Mouse (Mus musculus): Measurements from ENCODE around the gene Ada. TPM values are rescaled to one million over a fixed set of nuclear protein-coding genes. Genes with fewer than 3 reads are reported as not detected.

Gene Ada
- polyA plus RNA-seq, 1 experiment, result 414 TPM

GRCm38 (mm10) chr2:163711368-163711868 lies 38.6 kb downstream of the Ada start:
- WGBS, result 89% methylated on average over 8 of the region's 8 CpGs
- H3K27ac ChIP-seq (ENCODE audit: insufficient read depth, low read depth, low read length), result peak overlapping the region; percentile 43; the same call in 1 of the 2 replicates
- H3K36me3 ChIP-seq (ENCODE audit: control insufficient read depth, insufficient read depth, low read length), result no peaks in the 10 kb centered on the region; the same call in 1 of the 2 replicates
- no peaks in the 10 kb centered on the region for H3K27me3 ChIP-seq (ENCODE audit: control insufficient read depth, insufficient read depth, low read length)
- no peak for TF ChIP-seq POLR2A (IDR thresholded peaks at IDR 0.05; ENCODE audit: low read depth, low read length)
- TF ChIP-seq CTCF (IDR thresholded peaks at IDR 0.05; ENCODE audit: extremely low read depth, insufficient read length, insufficient replicate concordance, low read depth, low read length), result no peak
- H3K4me3 ChIP-seq (ENCODE audit: low read depth, low read length), result no peak overlapping the region
- peaks cover 20% of the 10 kb centered on the region for H3K4me1 ChIP-seq (ENCODE audit: control insufficient read depth, insufficient read depth, insufficient read length, low read length)

DNA sequence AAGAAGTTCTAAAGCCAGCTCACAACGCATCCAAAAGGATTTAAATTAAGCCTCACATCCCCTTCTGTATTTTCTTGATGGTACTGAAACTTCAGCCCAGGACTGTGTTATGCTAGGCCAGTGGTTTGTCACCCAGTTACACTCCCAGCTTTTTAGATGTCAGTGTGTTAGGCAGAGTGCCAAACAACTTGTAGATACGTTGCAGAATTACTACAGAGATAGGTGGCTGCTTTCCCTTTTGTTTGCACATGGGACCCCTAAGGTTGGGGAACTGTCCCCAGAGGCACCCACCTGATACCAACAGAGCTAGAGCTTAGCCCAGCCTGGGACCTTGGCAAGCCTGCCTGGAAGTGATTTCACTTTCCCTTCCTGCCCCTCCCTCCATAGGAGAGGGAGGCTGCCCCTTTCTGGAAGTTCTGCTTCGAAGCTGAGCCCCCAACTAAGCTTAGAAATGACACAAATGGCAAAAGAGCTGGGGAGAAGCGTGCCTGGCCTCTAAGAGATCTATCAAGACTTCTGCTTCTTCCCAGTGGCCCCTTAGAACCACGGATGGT lies 39.4 kb downstream of the Ada start:
- H3K4me1 ChIP-seq (ENCODE audit: control insufficient read depth, insufficient read depth, insufficient read length, low read length), result peaks cover 15% of the 10 kb centered on the region
- TF ChIP-seq POLR2A (IDR thresholded peaks at IDR 0.05; ENCODE audit: low read depth, low read length) (no peak), CTCF (IDR thresholded peaks at IDR 0.05; ENCODE audit: extremely low read depth, insufficient read length, insufficient replicate concordance, low read depth, low read length) (no peak)
- peak overlapping the region; percentile 31; the same call in 1 of the 2 replicates for H3K27ac ChIP-seq (ENCODE audit: insufficient read depth, low read depth, low read length)
- 56% methylated on average over 5 of the region's 5 CpGs for WGBS
- no peak overlapping the region for H3K4me3 ChIP-seq (ENCODE audit: low read depth, low read length)
- H3K36me3 ChIP-seq (ENCODE audit: control insufficient read depth, insufficient read depth, low read length), result peaks cover 1% of the 10 kb centered on the region; the same call in 1 of the 2 replicates
- no peaks in the 10 kb centered on the region for H3K27me3 ChIP-seq (ENCODE audit: control insufficient read depth, insufficient read depth, low read length)

GRCm38 (mm10) chr2:163710000-163710399 lies 40.0 kb downstream of the Ada start:
- Histone ChIP-seq H3K36me3 (ENCODE audit: control insufficient read depth, insufficient read depth, low read length) (peaks cover 6% of the 10 kb centered on the region), H3K27me3 (ENCODE audit: control insufficient read depth, insufficient read depth, low read length) (no peaks in the 10 kb centered on the region), H3K4me3 (ENCODE audit: low read depth, low read length) (no peak overlapping the region), H3K4me1 (ENCODE audit: control insufficient read depth, insufficient read depth, insufficient read length, low read length) (peaks cover 12% of the 10 kb centered on the region), H3K27ac (ENCODE audit: insufficient read depth, low read depth, low read length) (no peak overlapping the region)
- WGBS, result 90% methylated on average over 9 of the region's 9 CpGs
- no peak for TF ChIP-seq CTCF (IDR thresholded peaks at IDR 0.05; ENCODE audit: extremely low read depth, insufficient read length, insufficient replicate concordance, low read depth, low read length)
- no peak for TF ChIP-seq POLR2A (IDR thresholded peaks at IDR 0.05; ENCODE audit: low read depth, low read length)

GRCm38 (mm10) chr2:163708763-163709250 lies 41.2 kb downstream of the Ada start:
- WGBS, result 68% methylated on average over 5 of the region's 6 CpGs
- Histone ChIP-seq H3K27me3 (ENCODE audit: control insufficient read depth, insufficient read depth, low read length) (no peaks in the 10 kb centered on the region), H3K27ac (ENCODE audit: insufficient read depth, low read depth, low read length) (no peak overlapping the region), H3K4me3 (ENCODE audit: low read depth, low read length) (no peak overlapping the region), H3K36me3 (ENCODE audit: control insufficient read depth, insufficient read depth, low read length) (peaks cover 14% of the 10 kb centered on the region), H3K4me1 (ENCODE audit: control insufficient read depth, insufficient read depth, insufficient read length, low read length) (peaks cover 19% of the 10 kb centered on the region)
- TF ChIP-seq POLR2A (IDR thresholded peaks at IDR 0.05; ENCODE audit: low read depth, low read length) (no peak), CTCF (IDR thresholded peaks at IDR 0.05; ENCODE audit: extremely low read depth, insufficient read length, insufficient replicate concordance, low read depth, low read length) (no peak)

DNA sequence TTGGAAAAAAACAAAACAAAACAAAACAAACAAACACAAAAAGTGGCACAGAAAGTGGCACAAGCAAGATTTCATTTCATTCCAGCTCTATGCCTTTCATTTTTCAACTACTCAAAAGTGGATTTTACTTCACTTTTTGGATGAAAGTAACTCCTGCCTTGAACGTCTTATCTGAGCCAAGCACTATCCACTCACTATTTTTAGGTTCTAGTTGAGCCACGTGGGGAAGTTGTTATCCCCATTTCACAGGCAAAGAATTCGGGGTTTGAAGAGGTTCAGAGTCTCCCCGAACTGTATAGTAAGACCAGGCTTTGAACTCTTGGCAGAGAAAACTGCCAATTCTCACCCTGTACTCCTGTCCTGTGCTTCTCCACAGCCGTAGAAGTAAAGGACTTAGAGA lies 41.7 kb downstream of the Ada start:
- whole genome bisulfite sequencing, result 75% methylated on average over 5 of the region's 5 CpGs
- TF ChIP-seq CTCF (IDR thresholded peaks at IDR 0.05; ENCODE audit: extremely low read depth, insufficient read length, insufficient replicate concordance, low read depth, low read length) (no peak), POLR2A (IDR thresholded peaks at IDR 0.05; ENCODE audit: low read depth, low read length) (no peak)

GRCm38 (mm10) chr2:163703599-163704260 lies 46.3 kb downstream of the Ada start:
- Histone ChIP-seq H3K4me3 (ENCODE audit: low read depth, low read length) (no peak overlapping the region), H3K36me3 (ENCODE audit: control insufficient read depth, insufficient read depth, low read length) (peaks cover 14% of the 10 kb centered on the region), H3K27me3 (ENCODE audit: control insufficient read depth, insufficient read depth, low read length) (no peaks in the 10 kb centered on the region), H3K27ac (ENCODE audit: insufficient read depth, low read depth, low read length) (no peak overlapping the region; the same call in 1 of the 2 replicates), H3K4me1 (ENCODE audit: control insufficient read depth, insufficient read depth, insufficient read length, low read length) (peaks cover 10% of the 10 kb centered on the region; the same call in 1 of the 2 replicates)
- no peak for TF ChIP-seq POLR2A (IDR thresholded peaks at IDR 0.05; ENCODE audit: low read depth, low read length)
- TF ChIP-seq CTCF (IDR thresholded peaks at IDR 0.05; ENCODE audit: extremely low read depth, insufficient read length, insufficient replicate concordance, low read depth, low read length), result no peak
- 83% methylated on average over 5 of the region's 5 CpGs for WGBS

More for the DNA sequence above, 41.7 kb downstream of the Ada start:
- H3K4me1 ChIP-seq (ENCODE audit: control insufficient read depth, insufficient read depth, insufficient read length, low read length), result peaks cover 19% of the 10 kb centered on the region
- no peak overlapping the region for H3K4me3 ChIP-seq (ENCODE audit: low read depth, low read length)
- no peaks in the 10 kb centered on the region for H3K27me3 ChIP-seq (ENCODE audit: control insufficient read depth, insufficient read depth, low read length)
- H3K27ac ChIP-seq (ENCODE audit: insufficient read depth, low read depth, low read length), result no peak overlapping the region
- peaks cover 14% of the 10 kb centered on the region for H3K36me3 ChIP-seq (ENCODE audit: control insufficient read depth, insufficient read depth, low read length)

GRCm38 (mm10) chr2:163702921-163703320 lies 47.1 kb downstream of the Ada start:
- peak overlapping the region; percentile 61 for H3K27ac ChIP-seq (ENCODE audit: insufficient read depth, low read depth, low read length)
- peaks cover 13% of the 10 kb centered on the region; the same call in 1 of the 2 replicates for H3K4me1 ChIP-seq (ENCODE audit: control insufficient read depth, insufficient read depth, insufficient read length, low read length)
- H3K36me3 ChIP-seq (ENCODE audit: control insufficient read depth, insufficient read depth, low read length), result peaks cover 14% of the 10 kb centered on the region
- H3K27me3 ChIP-seq (ENCODE audit: control insufficient read depth, insufficient read depth, low read length), result no peaks in the 10 kb centered on the region
- no peak overlapping the region for H3K4me3 ChIP-seq (ENCODE audit: low read depth, low read length)
- 77% methylated on average over 5 of the region's 5 CpGs for WGBS
- TF ChIP-seq CTCF (IDR thresholded peaks at IDR 0.05; ENCODE audit: extremely low read depth, insufficient read length, insufficient replicate concordance, low read depth, low read length), result no peak
- no peak for TF ChIP-seq POLR2A (IDR thresholded peaks at IDR 0.05; ENCODE audit: low read depth, low read length)
